ENCODE assay signal across 8 mouse cellular contexts in genomic region chr17:27204075-27204909, GRCm38 (mm10). TPM values are rescaled to one million over a fixed set of nuclear protein-coding genes. Genes with fewer than 3 reads are reported as not detected.
A peak's percentile ranks its signal among the peaks of the same experiment; 100 is the strongest.
DNase-seq lines count a peak whose midpoint lies in the region; ATAC-seq and TF ChIP-seq lines count a peak whose summit lies in the region.

Gene Lemd2 (minus strand): TSS chr17:27204469.

- peak within 1 kb of the TSS; percentile 89 for H3K9ac ChIP-seq in ES-E14 (ENCODE audit: insufficient read depth, low read depth, low read length, poor library complexity, severe bottlenecking)
- peak within 1 kb of the TSS; percentile 97 for H3K9ac ChIP-seq in forebrain, embryonic 15.5 days (replicated peaks)
- H3K9ac ChIP-seq in lung, embryonic 14.5 days, result peak within 1 kb of the TSS; percentile 96

- H3K4me1 ChIP-seq in ES-E14 (ENCODE audit: control insufficient read depth in 2 of 2, insufficient read depth in 2 of 2, low read length in 2 of 2, poor library complexity in 1 of 2), result peaks cover 0 to 5% of the 10 kb centered on the region in 2 experiments; a peak in 1 of 4 replicates
- peaks cover 24% of the 10 kb centered on the region for H3K4me1 ChIP-seq in forebrain, embryonic 15.5 days
- peaks cover 8% of the 10 kb centered on the region; the same call in 1 of the 2 replicates for H3K4me1 ChIP-seq in lung, embryonic 14.5 days (ENCODE audit: insufficient read depth)
- H3K4me1 ChIP-seq in olfactory bulb, adult 2 months (ENCODE audit: control insufficient read depth, insufficient read depth, low read length), result peaks cover 53% of the 10 kb centered on the region
- H3K4me1 ChIP-seq in thymus, adult 2 months (replicated peaks; ENCODE audit: control insufficient read depth, insufficient read depth, low read length), result peaks cover 11% of the 10 kb centered on the region

- TF ChIP-seq POLR2A in olfactory bulb, adult 2 months (IDR thresholded peaks at IDR 0.05; ENCODE audit: insufficient read depth, low read depth, low read length), result peak; percentile 50; the same call in 1 of the 2 replicates
- TF ChIP-seq POLR2A in thymus, adult 2 months (IDR thresholded peaks at IDR 0.05; ENCODE audit: control insufficient read depth, extremely low read depth, insufficient read depth, low read length, poor library complexity), result peak; percentile 79

- TF ChIP-seq CTCF in layer of hippocampus, adult 2 months (conservative IDR thresholded peaks at IDR 0.05), result 0 out of 2 replicates have a peak, but pooled peaks have one; percentile 17
- TF ChIP-seq CTCF in lung, embryonic 14.5 days (IDR thresholded peaks at IDR 0.05; ENCODE audit: low read depth), result no peak
- TF ChIP-seq CTCF in olfactory bulb, adult 2 months (IDR thresholded peaks at IDR 0.05; ENCODE audit: insufficient read depth, low read depth, low read length), result no peak
- TF ChIP-seq CTCF in thymus, adult 2 months (IDR thresholded peaks at IDR 0.05; ENCODE audit: borderline replicate concordance, control insufficient read depth, extremely low read depth, insufficient read depth, low read length, poor library complexity), result peak; percentile 56; the same call in 1 of the 2 replicates

- H3K27ac ChIP-seq in ES-E14 (ENCODE audit: insufficient read depth, low read depth, low read length, poor library complexity, severe bottlenecking), result peak within 1 kb of the TSS; percentile 40; the same call in 1 of the 2 replicates
- peak within 1 kb of the TSS; percentile 95 for H3K27ac ChIP-seq in forebrain, embryonic 15.5 days (replicated peaks)
- peak within 1 kb of the TSS; percentile 91 for H3K27ac ChIP-seq in layer of hippocampus, adult 2 months
- H3K27ac ChIP-seq in lung, embryonic 14.5 days (ENCODE audit: low read depth), result peak within 1 kb of the TSS; percentile 96
- peak within 1 kb of the TSS; percentile 63 for H3K27ac ChIP-seq in olfactory bulb, adult 2 months (ENCODE audit: insufficient read depth, low read depth, low read length)
- H3K27ac ChIP-seq in thymus, adult 2 months (ENCODE audit: control insufficient read depth, insufficient read depth, low read length), result no peak within 1 kb of the TSS

- peak; percentile 92 for DNase-seq in ES-E14 (ENCODE audit: low read depth, low spot score)
- DNase-seq in cerebellum, adult 11-12 months, result peak; percentile 97
- DNase-seq in heart, postnatal 25 days (ENCODE audit: low spot score), result peak; percentile 93
- peak; percentile 95 to 96 for DNase-seq in layer of hippocampus, adult 2 months (ENCODE audit: low spot score in 2 of 2)
- peak; percentile 98 for DNase-seq in lung, embryonic 14.5 days
- peak; percentile 97 for DNase-seq in thymus, adult 2 months

- H3K4me3 ChIP-seq in ES-E14 (ENCODE audit: insufficient read depth in 1 of 2, low read depth in 1 of 2, low read length in 2 of 2, poor library complexity in 1 of 2, severe bottlenecking in 1 of 2), result peak within 1 kb of the TSS; percentile 71 to 93
- peak within 1 kb of the TSS; percentile 92 for H3K4me3 ChIP-seq in forebrain, embryonic 15.5 days
- H3K4me3 ChIP-seq in layer of hippocampus, adult 2 months, result peak within 1 kb of the TSS; percentile 82
- H3K4me3 ChIP-seq in lung, embryonic 14.5 days (ENCODE audit: low read depth, low read length), result peak within 1 kb of the TSS; percentile 94
- peak within 1 kb of the TSS; percentile 93 for H3K4me3 ChIP-seq in olfactory bulb, adult 2 months (ENCODE audit: insufficient read depth, low read depth, low read length)
- peak within 1 kb of the TSS; percentile 86 for H3K4me3 ChIP-seq in thymus, adult 2 months (ENCODE audit: control insufficient read depth, insufficient read depth, low read length)

- H3K36me3 ChIP-seq in ES-E14 (ENCODE audit: control insufficient read depth, insufficient read depth, low read length, poor library complexity, severe bottlenecking), result no peaks in the 10 kb centered on the region; the same call in 1 of the 2 replicates
- peaks cover 28% of the 10 kb centered on the region for H3K36me3 ChIP-seq in forebrain, embryonic 15.5 days
- peaks cover 32% of the 10 kb centered on the region for H3K36me3 ChIP-seq in lung, embryonic 14.5 days (ENCODE audit: insufficient read depth)
- peaks cover 7% of the 10 kb centered on the region for H3K36me3 ChIP-seq in thymus, adult 2 months (ENCODE audit: control insufficient read depth, insufficient read depth, low read length)

- ATAC-seq in forebrain, embryonic 15.5 days (replicated peaks), result peak; percentile 93
- ATAC-seq in lung, embryonic 14.5 days (ENCODE audit: insufficient read depth), result peak; percentile 93

- intact Hi-C loops in heart, postnatal 25 days (cut with DNase I), result loop anchor here (2.0 to 5.0 kb wide), 4 partner anchors 72 to 1267 kb away; partner anchors contain the start of genes RPS10-NUDT3, Rps10 and Uqcc2

- no peaks in the 10 kb centered on the region for H3K9me3 ChIP-seq in ES-E14 (ENCODE audit: control insufficient read depth, insufficient read depth, low read depth, low read length)
- no peaks in the 10 kb centered on the region for H3K9me3 ChIP-seq in forebrain, embryonic 15.5 days
- H3K9me3 ChIP-seq in lung, embryonic 14.5 days (ENCODE audit: low read depth, low read length), result no peaks in the 10 kb centered on the region; the same call in 1 of the 2 replicates

- H3K4me2 ChIP-seq in forebrain, embryonic 15.5 days (replicated peaks), result peak within 1 kb of the TSS; percentile 88
- peak within 1 kb of the TSS; percentile 91 for H3K4me2 ChIP-seq in lung, embryonic 14.5 days

- in situ Hi-C loops in ES-E14 (cut with MboI; ENCODE audit: low sequenced_read_pairs in 2 of 2, unreplicated experiment in 2 of 2), result no loop called here

- no peaks in the 10 kb centered on the region for H3K27me3 ChIP-seq in forebrain, embryonic 15.5 days
- no peaks in the 10 kb centered on the region for H3K27me3 ChIP-seq in lung, embryonic 14.5 days (ENCODE audit: insufficient read depth, low read length)
- no peaks in the 10 kb centered on the region for H3K27me3 ChIP-seq in thymus, adult 2 months (ENCODE audit: control insufficient read depth, insufficient read depth, low read length)

- WGBS in forebrain, embryonic 15.5 days, result 5% methylated on average over 82 of the region's 97 CpGs
- WGBS in lung, embryonic 14.5 days, result 2% methylated on average over 80 of the region's 97 CpGs
- 4% methylated on average over 92 of the region's 97 CpGs for WGBS in olfactory bulb, adult 2 months
- WGBS in thymus, adult 2 months, result 5% methylated on average over 94 of the region's 97 CpGs

TF ChIP-seq in ES-E14, 5 proteins besides CTCF, POLR2A, EP300 and RAD21:
- TF ChIP-seq ZC3H11A (IDR thresholded peaks at IDR 0.05; ENCODE audit: borderline replicate concordance, low read depth, low read length), result no peak
- no peak for TF ChIP-seq ZNF384 (IDR thresholded peaks at IDR 0.05; ENCODE audit: low read depth, low read length)
- peak; percentile 98 for TF ChIP-seq HCFC1 (IDR thresholded peaks at IDR 0.05; ENCODE audit: borderline replicate concordance, insufficient read depth, low read length)

RNA-seq across cellular contexts. Expression of gene Lemd2, which starts in this region (rescaled TPM):
- 51.8 and 87.8 TPM in 2 replicates for total RNA-seq in ES-E14 (2012; rRNA removed)
- 22.3 and 23.2 TPM in 2 replicates for polyA plus RNA-seq in forebrain, embryonic 15.5 days (2015; fragmentation: Nextera tagmentation; extraction: Ambion mirVana)
- 10 to 100 TPM; 28.8 to 29.4 TPM for total RNA-seq in heart, postnatal 25 days (2021)
- 10 to 100 TPM; 44.6 to 44.7 TPM for total RNA-seq in layer of hippocampus, adult 2 months (2021)
- polyA plus RNA-seq in lung, embryonic 14.5 days (2014; fragmentation: Nextera tagmentation; extraction: Ambion mirVana), result 18.1 and 20.4 TPM in 2 replicates
- not detected in 2 replicates for polyA plus RNA-seq in olfactory bulb, adult 2 months (2012; ENCODE audit: insufficient read depth, insufficient read length, low replicate concordance, missing spikeins)
- polyA plus RNA-seq in thymus, adult 2 months (2012; rRNA removed), result 188 and 190 TPM in 2 replicates

Comparison
In these comparisons a context has a peak if more than half of its experiments do, and no peak if none do; other contexts are left out.
1. RNA of gene Lemd2 (polyA plus RNA-seq): 188 to 190 TPM in thymus, adult 2 months, 22.3 to 23.2 TPM in forebrain, embryonic 15.5 days and 18.1 to 20.4 TPM in lung, embryonic 14.5 days; not detected in olfactory bulb, adult 2 months; every median in the first group is over 10 times any median in the second.
2. CTCF ChIP-seq: peak in layer of hippocampus, adult 2 months (single experiment) and thymus, adult 2 months (single experiment); none in lung, embryonic 14.5 days (single experiment) and olfactory bulb, adult 2 months (single experiment).
3. Peak in every context shown above with its lines, with median percentiles within 50 percentile points of each other: DNase-seq, H3K4me3 ChIP-seq and H3K9ac ChIP-seq.